Mouse (Mus musculus): ENCODE data around the gene Zfp119b. TPM values are rescaled to one million over a fixed set of nuclear protein-coding genes. Genes with fewer than 3 reads are reported as not detected.

The Zfp119b gene
- polyA plus RNA-seq, 1 experiment from 2014 or later, result 2.3 TPM

Other genes with a start within 250 kb of the Zfp119b start
- gene Pot1b, start 236.9 kb downstream of the Zfp119b start, polyA plus RNA-seq (2015; fragmentation: Nextera tagmentation; extraction: Ambion mirVana), result 4.0 and 4.5 TPM in 2 replicates
- gene Adgre4, start 199.5 kb downstream of the Zfp119b start, polyA plus RNA-seq (2015; fragmentation: Nextera tagmentation; extraction: Ambion mirVana), result 2.2 TPM in 2 replicates
- 2.0 and 2.2 TPM in 2 replicates for gene Zfp119a, start 70.6 kb downstream of the Zfp119b start, polyA plus RNA-seq (2015; fragmentation: Nextera tagmentation; extraction: Ambion mirVana)
- 5.9 and 6.0 TPM in 2 replicates for gene Zfp959, start 57.4 kb downstream of the Zfp119b start, polyA plus RNA-seq (2015; fragmentation: Nextera tagmentation; extraction: Ambion mirVana)
- gene Ebi3, start 3.1 kb upstream of the Zfp119b start, polyA plus RNA-seq (2015; fragmentation: Nextera tagmentation; extraction: Ambion mirVana), result 9.2 and 10.0 TPM in 2 replicates
- 7.2 and 9.7 TPM in 2 replicates for gene Yju2, start 9.6 kb upstream of the Zfp119b start, polyA plus RNA-seq (2015; fragmentation: Nextera tagmentation; extraction: Ambion mirVana)
- gene Shd, start 21.0 kb upstream of the Zfp119b start, polyA plus RNA-seq (2015; fragmentation: Nextera tagmentation; extraction: Ambion mirVana), result 0.18 and 0.32 TPM in 2 replicates
- 0.13 and 0.50 TPM in 2 replicates for gene Fsd1, start 37.0 kb upstream of the Zfp119b start, polyA plus RNA-seq (2015; fragmentation: Nextera tagmentation; extraction: Ambion mirVana)
- gene Stap2, start 56.1 kb upstream of the Zfp119b start, polyA plus RNA-seq (2015; fragmentation: Nextera tagmentation; extraction: Ambion mirVana), result 3.3 and 3.9 TPM in 2 replicates
- 20.4 and 21.0 TPM in 2 replicates for gene Mpnd, start 56.2 kb upstream of the Zfp119b start, polyA plus RNA-seq (2015; fragmentation: Nextera tagmentation; extraction: Ambion mirVana)
- 44.0 and 50.7 TPM in 2 replicates for gene Sh3gl1, start 87.1 kb upstream of the Zfp119b start, polyA plus RNA-seq (2015; fragmentation: Nextera tagmentation; extraction: Ambion mirVana)
- gene Chaf1a, start 90.9 kb upstream of the Zfp119b start, polyA plus RNA-seq (2015; fragmentation: Nextera tagmentation; extraction: Ambion mirVana), result 16.6 and 18.5 TPM in 2 replicates
- 12.5 and 13.0 TPM in 2 replicates for gene Ubxn6, start 125.5 kb upstream of the Zfp119b start, polyA plus RNA-seq (2015; fragmentation: Nextera tagmentation; extraction: Ambion mirVana)
- gene Hdgfl2, start 130.1 kb upstream of the Zfp119b start, polyA plus RNA-seq (2015; fragmentation: Nextera tagmentation; extraction: Ambion mirVana), result 42.7 and 43.0 TPM in 2 replicates
- 0.02 and 0.06 TPM in 2 replicates for gene Plin4, start 160.3 kb upstream of the Zfp119b start, polyA plus RNA-seq (2015; fragmentation: Nextera tagmentation; extraction: Ambion mirVana)
- gene Plin5, start 168.1 kb upstream of the Zfp119b start, polyA plus RNA-seq (2015; fragmentation: Nextera tagmentation; extraction: Ambion mirVana), result 1.3 and 3.7 TPM in 2 replicates
- 3.2 and 4.0 TPM in 2 replicates for gene Lrg1, start 172.5 kb upstream of the Zfp119b start, polyA plus RNA-seq (2015; fragmentation: Nextera tagmentation; extraction: Ambion mirVana)
- 0.81 and 1.3 TPM in 2 replicates for gene Sema6b, start 190.8 kb upstream of the Zfp119b start, polyA plus RNA-seq (2015; fragmentation: Nextera tagmentation; extraction: Ambion mirVana)
- gene Tnfaip8l1, start 213.0 kb upstream of the Zfp119b start, polyA plus RNA-seq (2015; fragmentation: Nextera tagmentation; extraction: Ambion mirVana), result 2.7 and 3.1 TPM in 2 replicates
- 58.6 and 66.4 TPM in 2 replicates for gene Mydgf, start 234.4 kb upstream of the Zfp119b start, polyA plus RNA-seq (2015; fragmentation: Nextera tagmentation; extraction: Ambion mirVana)

Data from liver, embryonic 15.5 days (tissue).